Mouse (Mus musculus) left cerebral cortex, postnatal 36 days (tissue): ENCODE measurements around the gene AC124108.1. TPM values are rescaled to one million over a fixed set of nuclear protein-coding genes. Genes with fewer than 3 reads are reported as not detected.
"Not testable (repeated sequence)": the region's sequence is repeated elsewhere in the genome, so short reads cannot be mapped to it uniquely, and the experiment has no call there.

Experiments
- DNase-seq, 2 experiments: peaks; one replicate each; pipeline ENCODE4 v3.0.0; 2021 to 2022; ENCODE audit warnings: low spot score in 2 of 2, mixed read lengths in 1 of 2
- intact Hi-C: fragments of 180-260 bp; cut with DNase I; formaldehyde crosslinking; loops from one replicate; pipeline ENCODE4 v1.15.1; 2025
- total RNA-seq, 2 experiments: library from RNA; stranded (reverse); gene quantifications; 2 replicates each; pipeline ENCODE4 v1.2.3; 2021

The AC124108.1 gene
- total RNA-seq, 2 experiments from 2014 or later: 5.4 to 6.2 TPM

GRCm38 (mm10) chr1:132161211-132161880 is 29.9 kb upstream of the AC124108.1 start:
- intact Hi-C loops: no loop called here
- DNase-seq: no peak

- DNase-seq, intact Hi-C loops: not testable (repeated sequence)
Observed at GRCm38 (mm10) chr1:132162618-132163017, 28.6 kb upstream of the AC124108.1 start.

- no peak for DNase-seq
- intact Hi-C loops: no loop called here
Observed at GRCm38 (mm10) chr1:132164780-132165518, 26.3 kb upstream of the AC124108.1 start.

DNA sequence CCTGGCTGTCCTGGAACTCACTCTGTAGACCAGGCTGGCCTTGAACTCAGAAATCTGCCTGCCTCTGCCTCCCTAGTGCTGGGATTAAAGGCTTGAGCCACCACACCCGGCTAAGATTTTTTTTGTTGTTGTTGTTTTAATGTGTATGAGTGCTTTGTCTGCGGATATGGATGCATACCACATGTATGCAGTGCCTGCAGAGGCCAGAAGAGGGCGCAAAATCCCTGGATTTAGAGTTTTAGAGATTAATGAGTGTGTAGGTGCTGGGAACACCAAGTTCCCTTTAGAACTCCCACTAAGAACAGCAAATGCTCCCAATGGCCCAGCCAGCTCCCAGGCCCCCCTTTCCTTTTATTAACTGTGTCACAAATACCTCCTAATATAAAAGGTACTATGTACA is 25.4 kb upstream of the AC124108.1 start:
- intact Hi-C loops: no loop called here
- DNase-seq: no peak

GRCm38 (mm10) chr1:132168115-132168767 is 23.0 kb upstream of the AC124108.1 start:
- intact Hi-C loops: no loop called here
- no peak for DNase-seq

DNA sequence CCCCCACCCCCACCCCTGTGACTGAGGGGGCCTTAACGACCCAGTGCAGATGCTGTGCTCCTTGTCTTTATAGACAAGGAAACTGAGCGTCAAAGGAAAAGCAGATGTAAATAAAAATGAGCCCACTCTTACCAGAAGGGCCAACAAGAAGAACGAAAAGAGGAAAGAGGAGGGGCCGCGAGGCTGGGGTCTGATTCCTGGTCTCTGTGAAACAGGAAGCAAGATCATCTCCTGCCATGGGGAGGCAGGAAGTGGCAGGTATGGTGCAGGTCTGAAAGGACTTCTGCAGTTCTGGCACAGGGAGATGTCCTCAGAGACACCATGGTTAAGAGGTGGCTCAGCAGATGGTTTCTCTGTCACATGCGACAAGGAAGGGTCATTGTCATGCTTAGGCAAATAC is 20.6 kb upstream of the AC124108.1 start:
- intact Hi-C loops: no loop called here
- DNase-seq: no peak

DNA sequence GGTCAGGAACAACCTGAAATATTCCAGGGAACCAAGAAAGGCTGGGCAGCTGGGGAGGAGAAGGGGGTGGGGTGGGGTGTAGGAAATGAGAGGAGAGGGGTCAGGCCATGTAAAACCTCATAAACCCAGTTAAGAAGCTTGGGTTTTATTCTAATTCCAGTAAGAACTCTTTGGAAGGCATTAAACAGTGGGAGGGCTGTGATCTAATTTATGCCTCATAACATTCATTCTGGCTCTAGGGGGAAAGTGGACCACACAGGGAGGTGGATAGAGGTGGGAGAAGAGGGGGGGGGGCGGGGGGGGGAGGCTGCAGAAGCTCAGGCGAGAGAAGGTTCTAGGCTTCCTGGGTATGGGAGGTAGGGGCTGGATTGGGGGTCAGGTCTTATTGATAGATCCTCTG is 19.6 kb upstream of the AC124108.1 start:
- DNase-seq: no peak
- intact Hi-C loops: no loop called here

DNA sequence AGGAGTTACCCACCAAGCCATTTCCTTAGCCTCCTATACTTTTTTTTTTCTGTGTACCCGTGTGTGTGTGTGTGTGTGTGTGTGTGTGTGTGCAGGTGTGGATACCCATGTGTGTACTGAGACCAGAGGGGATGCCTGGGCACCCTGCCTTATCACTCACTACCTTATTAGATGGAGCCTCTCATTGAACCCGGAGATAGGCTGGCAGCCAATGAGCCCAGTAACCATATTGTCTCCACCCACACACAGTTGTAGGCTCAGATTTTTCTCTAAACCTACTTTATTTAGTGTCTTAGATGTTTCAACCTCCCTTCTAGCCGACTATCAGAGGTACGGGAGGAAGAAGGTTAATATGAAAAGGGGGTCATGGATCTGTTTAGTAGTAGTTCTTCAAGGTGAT is 5.0 kb upstream of the AC124108.1 start:
- no peak for DNase-seq
- intact Hi-C loops: no loop called here

- intact Hi-C loops: no loop called here
Observed at GRCm38 (mm10) chr1:132188442-132189066, 2.7 kb upstream of the AC124108.1 start.

GRCm38 (mm10) chr1:132189231-132189630 is 2.0 kb upstream of the AC124108.1 start:
- no peak for DNase-seq
- intact Hi-C loops: no loop called here

More at GRCm38 (mm10) chr1:132188442-132189066, 2.7 kb upstream of the AC124108.1 start:
- DNase-seq: no peak

DNA sequence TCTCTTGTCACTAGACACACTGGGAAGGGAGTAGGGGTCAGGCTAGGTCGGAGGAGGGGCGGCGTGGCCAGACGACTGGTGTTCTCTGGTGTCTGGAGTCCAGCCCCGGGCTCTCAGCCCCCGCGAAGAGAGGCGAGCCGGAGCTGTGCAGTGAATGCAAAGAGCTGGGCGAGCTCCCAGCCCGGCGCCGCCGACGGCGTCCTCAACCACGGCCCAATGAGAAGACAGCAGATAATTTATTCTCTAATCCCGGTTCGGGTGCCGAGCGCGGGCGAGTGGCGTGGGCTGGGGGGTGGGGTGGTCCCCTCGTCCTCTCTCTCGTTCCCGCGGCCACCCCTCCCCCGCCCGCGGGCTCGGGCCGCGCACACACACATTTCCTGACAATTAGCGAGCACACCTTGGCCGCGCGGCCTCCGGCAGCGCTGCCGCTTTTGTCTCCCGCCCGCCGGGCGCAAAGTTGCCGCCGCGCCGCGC is 1.2 kb upstream of the AC124108.1 start:
- DNase-seq: peak; percentile 63 to 78
- intact Hi-C loops: no loop called here

- peak in 1 of 2 experiments; percentile 40 for DNase-seq
- intact Hi-C loops: no loop called here
Observed at GRCm38 (mm10) chr1:132190621-132191092, 600 bp upstream of the AC124108.1 start.

GRCm38 (mm10) chr1:132191786-132192680 is 776 bp downstream of the AC124108.1 start:
- no peak for DNase-seq
- intact Hi-C loops: no loop called here

DNA sequence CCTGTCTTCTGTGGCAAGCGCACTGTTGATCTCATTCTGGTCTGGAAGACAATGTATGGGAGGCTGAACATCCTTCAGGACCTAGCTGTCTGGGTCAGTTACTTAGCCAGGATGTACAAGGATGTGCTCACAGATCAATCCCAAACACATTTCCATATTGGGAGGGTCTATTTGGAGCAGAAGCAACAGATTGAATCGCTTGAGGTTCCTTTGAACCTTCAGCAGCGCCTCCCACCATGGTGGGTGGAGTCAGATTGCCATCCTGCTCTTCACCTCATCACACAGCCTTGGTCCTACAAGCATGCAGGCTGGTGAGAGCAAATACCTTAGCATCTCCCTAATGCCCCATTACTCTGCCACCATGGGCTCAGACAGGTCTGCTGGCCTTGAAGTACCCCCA is 2.5 kb downstream of the AC124108.1 start:
- intact Hi-C loops: no loop called here
- DNase-seq: no peak

DNA sequence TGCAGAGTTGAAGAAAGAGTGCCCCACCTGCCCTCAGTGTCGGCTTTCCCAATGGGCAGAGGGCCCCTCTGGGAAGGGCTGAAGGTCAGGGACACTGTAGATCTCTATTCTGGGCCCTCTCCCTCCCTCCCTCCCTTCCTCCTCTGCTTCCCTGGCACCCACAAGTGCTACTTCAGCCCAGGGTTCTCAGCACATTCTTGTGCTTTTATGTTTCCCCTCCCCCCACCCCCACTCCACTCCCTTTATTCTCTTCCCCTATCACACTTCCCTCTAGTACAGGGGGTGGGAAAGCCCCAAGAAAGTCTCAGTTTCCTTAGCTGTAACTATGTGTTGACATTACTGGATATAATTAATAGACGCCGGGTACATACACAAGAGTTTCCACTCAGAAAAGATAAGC is 3.4 kb downstream of the AC124108.1 start:
- no peak for DNase-seq
- intact Hi-C loops: no loop called here

GRCm38 (mm10) chr1:132195100-132195499 is 3.8 kb downstream of the AC124108.1 start:
- intact Hi-C loops: no loop called here
- no peak for DNase-seq

DNA sequence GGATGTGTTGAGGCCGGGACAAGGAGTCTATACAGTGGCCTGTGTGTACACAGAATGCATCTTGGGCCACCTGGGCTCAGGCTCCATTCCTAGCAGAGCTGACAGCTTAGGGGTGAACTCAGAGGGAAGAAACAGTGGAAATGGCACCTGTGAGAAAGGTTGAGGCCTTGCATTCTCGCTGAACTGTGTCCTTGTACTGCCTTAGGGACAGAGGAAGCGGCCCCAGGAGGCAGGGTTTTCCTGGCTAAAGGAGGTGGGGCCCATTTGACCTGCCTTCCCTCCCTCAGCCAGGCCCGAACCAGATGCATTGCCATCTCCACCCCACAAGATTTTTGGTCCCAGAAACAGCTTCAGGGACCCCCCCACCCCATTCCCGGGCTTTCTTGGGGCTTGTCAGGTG is 4.4 kb downstream of the AC124108.1 start:
- intact Hi-C loops: no loop called here
- DNase-seq: no peak

GRCm38 (mm10) chr1:132196337-132196736 is 5.1 kb downstream of the AC124108.1 start:
- intact Hi-C loops: no loop called here
- DNase-seq: no peak

- intact Hi-C loops: no loop called here
- no peak for DNase-seq
Observed at GRCm38 (mm10) chr1:132197666-132198065, 6.4 kb downstream of the AC124108.1 start.
